Mouse (Mus musculus) kidney, postnatal 10 days (tissue): ENCODE data around the gene Dclk1.
A peak's percentile ranks its signal among the peaks of the same experiment; 100 is the strongest.

Experiments used
- DNase-seq: peaks from one replicate; pipeline ENCODE4 v3.0.0; 2021; ENCODE audit warnings: mixed read lengths

Dclk1 gene

DNA sequence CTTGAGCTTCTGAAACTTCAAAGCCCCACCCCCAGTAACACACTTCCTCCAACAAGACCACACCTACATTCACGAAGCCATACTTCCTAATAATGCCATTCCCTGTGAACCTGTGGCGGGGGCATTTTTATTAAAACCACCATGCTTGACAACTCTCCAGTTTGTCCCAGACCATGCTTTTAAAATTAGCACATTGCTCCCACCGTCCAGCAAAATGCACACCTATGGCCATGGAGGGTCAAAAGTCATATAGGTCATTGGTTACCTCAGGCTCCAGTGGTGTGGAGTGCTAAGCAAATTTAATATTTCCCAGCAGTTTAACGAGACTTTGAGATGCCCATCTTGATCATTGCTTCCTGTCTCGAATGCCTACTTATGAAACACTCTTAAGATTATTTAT is 23.9 kb downstream of the Dclk1 start:
- DNase-seq: no peak

DNA sequence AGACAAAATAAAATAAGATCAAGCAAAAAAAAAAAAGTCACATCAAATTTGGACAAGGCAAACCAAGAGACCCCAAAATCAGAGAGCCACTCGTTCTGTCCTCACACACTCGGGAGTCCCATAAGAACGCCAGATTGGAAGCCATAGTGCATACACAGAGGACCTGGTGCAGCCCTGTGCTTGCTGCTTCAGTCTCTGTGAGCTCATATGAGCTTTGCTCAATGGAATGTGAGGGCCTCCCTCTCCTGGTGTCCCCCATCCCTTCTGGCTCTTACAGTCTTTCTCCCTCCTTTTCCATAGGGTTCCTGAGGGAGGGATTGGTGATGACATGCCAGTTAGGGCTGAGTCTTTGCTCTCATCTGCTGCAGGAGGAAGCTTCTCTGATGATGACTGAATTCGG is 27.6 kb downstream of the Dclk1 start:
- no peak for DNase-seq

DNA sequence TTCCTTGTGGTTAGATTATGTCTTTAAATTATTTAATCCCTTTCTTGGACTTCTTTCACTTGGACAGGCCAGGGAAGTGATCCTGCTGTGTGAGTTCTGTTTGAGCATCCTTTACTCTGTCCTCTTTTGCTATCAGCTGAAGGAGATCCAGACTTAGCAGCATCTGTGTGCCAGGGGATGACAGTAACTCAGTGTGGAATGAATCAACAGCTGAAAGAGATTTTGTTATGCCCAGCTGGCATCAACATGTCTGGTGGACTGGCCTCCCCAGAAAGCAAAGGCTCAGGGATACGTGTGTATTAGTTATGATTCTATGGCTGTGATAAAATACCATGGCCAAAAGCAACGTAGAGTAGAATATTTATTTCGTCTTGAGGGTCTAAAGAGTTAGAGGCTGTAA is 28.2 kb downstream of the Dclk1 start:
- no peak for DNase-seq

GRCm38 (mm10) chr3:55270920-55271319 is 28.8 kb downstream of the Dclk1 start:
- DNase-seq: no peak

DNA sequence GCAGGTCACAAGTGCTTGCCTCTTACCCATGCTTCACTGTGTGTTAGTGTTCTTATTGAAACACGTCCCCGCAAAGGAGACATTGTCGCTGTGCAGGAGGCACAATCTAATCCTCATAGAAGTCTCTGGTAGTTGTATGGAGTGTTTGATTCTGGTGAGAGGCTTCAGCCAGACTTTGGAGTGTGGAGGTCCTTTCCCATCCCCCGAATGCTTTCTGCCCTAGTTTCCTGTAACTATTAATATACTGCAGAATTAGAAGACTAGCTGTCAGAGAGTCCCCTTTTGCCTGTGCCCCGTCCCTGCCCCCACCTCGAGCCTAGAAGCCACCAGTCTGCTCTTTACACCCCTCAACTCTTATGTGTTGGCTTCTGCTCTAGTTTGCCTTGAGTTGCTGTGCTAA is 30.4 kb downstream of the Dclk1 start:
- DNase-seq: no peak

GRCm38 (mm10) chr3:55276446-55276845 is 34.3 kb downstream of the Dclk1 start:
- DNase-seq: no peak

DNA sequence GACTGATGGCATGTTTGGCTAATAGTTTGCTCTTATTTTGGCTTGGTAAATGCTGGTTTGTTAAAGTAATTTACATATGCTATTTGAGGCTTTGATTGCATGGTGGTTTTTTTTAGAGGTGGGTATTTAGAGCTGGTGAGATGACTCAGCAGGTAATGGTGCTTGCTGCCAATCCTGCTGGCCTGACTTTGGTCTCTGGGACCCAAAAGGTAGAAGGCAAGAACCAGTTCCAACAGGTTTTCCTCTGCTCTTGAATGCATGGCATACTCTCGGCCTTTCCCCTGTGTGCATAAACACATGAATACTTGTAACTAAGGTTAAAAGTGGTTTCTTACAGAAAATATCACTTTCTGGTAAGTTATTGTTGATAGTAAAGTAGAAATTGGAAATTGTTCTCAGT is 34.7 kb downstream of the Dclk1 start:
- DNase-seq: no peak

DNA sequence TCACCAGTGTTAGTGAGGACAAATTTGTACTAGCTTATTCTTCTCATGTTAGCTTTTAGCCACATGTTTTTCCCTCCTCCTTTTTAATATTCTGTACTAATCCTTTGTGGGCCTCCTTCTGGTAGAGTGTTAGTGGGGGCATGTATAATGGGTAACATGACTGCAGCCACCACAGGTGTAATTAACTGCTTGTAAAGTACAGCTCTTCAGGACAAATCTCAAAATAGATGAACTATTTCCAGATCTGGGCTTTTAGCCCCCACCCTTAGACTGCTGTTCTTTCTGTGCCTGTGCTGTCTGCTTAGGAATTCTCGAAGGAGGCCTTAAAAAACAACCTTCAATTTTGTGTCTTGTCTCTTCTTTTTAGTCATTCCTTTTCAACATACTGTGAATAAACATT is 35.7 kb downstream of the Dclk1 start:
- DNase-seq: no peak

DNA sequence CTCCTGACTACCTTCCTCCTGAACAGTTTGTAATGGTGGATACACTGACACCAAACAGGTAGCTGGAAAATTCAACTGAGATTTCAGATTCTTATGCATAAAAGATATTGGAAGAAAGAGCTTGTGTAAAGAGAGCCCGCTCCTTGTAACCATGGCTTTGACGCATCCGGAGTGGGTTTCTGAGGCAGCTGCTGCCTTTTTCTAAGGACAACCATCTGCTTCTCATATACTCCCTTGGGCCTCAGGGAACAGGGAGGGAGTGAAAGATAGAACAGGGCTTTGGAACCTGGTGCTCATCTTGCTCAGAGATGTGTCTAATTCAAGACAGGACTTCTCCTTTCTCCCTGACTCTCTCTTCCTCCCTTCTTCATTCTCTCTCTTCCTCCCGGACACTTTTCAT is 37.8 kb downstream of the Dclk1 start:
- DNase-seq: no peak

GRCm38 (mm10) chr3:55280471-55280870 is 38.3 kb downstream of the Dclk1 start:
- no peak for DNase-seq

- no peak for DNase-seq
These were observed 42.1 kb downstream of the Dclk1 start for GRCm38 (mm10) chr3:55284215-55284614.

DNA sequence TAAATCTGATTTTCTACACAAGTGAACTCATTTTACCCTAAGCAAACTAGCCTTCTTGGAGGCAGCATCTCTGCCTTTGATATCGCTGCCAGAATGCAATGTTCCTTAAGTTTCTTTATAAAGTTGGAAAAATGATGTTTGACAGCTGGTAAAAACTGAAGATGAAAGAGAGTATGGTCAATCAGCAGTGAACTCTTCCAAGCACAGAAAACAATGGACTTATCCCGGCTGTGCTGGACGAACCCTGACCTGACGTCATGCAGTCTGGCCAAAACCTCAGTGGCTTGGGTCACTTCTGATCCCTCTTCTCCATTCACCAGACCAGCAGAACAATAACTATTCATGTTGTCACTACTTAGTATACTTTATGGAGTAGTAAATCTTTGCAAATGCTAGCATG is 46.6 kb downstream of the Dclk1 start:
- DNase-seq: peak; percentile 51

- DNase-seq: peak; percentile 29
These were observed 49.8 kb downstream of the Dclk1 start for GRCm38 (mm10) chr3:55291964-55292363.

DNA sequence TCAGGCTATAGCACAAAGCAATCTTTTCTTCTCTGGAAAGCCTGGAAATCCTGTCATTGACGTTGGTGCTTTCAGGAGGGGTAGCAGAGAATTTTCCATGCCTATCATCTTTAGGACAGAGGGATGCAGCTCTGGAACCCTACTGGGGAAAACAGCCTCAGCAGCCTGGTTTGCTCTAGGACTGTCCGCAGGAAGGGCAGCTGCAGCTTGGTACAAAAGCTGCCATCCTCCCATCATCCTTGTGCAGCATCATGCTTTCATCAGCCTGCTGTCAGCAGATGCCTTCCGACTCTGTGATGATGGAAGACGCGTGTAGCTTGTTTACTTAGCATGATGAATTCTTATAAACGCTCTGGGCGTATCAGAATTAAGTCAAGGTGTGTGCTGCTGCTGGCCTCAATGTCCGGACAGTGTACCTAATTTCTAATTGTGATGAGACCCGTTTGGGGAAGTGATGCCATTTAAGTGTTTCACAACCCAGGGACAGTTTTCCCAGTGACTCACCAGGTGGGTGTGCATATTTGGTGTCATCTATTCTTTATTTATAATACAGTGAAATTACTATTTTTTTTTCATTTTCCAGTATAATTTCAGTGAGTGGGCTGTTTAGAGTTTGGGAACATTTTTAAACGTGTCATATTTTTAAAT is 50.7 kb downstream of the Dclk1 start:
- no peak for DNase-seq

DNA sequence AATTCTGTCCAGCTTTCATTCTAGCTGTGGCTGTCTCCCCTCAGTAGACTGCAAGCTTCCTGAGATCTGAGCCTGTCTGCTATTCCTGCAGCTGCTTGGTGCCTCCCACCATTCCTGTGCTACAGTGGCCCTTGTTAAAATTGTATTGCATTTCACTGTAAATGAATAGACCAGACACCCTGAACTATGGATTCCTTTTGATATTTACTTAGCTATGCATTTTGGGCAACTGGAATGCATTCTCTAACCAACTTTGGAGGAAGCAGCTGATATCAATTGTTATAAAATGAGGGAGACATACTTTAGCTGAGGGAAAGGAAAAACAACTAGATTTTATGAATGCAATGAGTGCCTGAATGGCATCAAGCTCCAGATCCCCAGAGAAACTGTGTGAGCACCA is 63.5 kb downstream of the Dclk1 start:
- DNase-seq: no peak

- DNase-seq: peak; percentile 22
These were observed 65.5 kb downstream of the Dclk1 start for GRCm38 (mm10) chr3:55307553-55308177.

DNA sequence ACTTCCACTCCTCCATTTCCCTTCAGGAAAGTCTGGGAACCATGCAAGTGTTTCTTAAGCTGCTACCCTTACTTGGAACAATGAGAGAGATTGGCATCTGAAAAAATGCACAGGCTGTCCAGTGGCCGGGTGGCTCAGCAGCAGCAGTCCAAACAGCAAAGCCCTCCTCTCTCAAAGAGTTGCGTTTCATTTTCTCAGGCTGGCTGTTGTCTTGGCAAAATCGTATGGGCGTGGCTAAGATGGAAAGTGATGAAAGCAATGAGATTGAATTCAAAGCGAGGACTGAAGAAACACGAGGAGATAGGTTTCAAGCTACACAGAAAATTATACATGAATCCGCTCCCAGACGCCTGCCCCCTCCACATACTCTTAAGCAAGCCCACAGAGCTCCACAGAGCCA is 67.8 kb downstream of the Dclk1 start:
- DNase-seq: no peak

- no peak for DNase-seq
These were observed 73.7 kb downstream of the Dclk1 start for GRCm38 (mm10) chr3:55315827-55316226.

DNA sequence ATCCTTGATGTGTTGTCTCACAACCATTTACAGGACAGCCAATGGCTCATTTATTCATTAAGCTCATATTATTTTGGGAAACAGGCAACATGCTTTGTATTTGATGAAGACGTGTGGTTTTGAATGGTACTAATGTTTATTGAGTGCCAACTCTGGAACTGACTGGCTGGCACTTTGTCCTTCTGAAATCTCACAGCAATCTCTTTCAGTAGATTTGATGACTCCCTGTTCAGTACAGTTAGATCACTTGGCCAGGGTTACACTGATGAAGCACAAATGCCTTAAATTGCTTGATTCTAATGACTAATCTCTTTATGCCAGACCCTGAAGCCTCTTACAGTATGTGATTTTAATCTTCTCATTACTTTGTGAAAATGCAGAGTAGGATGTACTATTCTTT is 75.9 kb downstream of the Dclk1 start:
- no peak for DNase-seq

DNA sequence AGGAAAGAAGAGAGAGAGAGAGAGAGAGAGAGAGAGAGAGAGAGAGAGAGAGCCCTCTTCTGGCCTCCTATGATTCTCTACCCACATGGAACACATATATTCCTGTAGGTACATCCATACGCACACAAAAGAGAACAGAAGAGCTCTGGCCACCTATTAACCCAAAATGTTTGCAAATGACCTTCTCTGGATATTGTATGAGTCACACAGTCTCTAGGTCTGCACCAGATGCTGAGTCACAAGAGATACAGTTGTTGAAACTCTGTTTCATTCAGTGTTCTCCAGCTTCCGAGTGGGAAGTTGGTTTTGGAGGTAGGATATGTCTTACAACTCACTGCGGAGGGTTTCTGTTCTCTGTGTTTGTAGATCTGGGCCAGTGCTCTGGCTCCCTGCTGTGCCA is 78.4 kb downstream of the Dclk1 start:
- no peak for DNase-seq

DNA sequence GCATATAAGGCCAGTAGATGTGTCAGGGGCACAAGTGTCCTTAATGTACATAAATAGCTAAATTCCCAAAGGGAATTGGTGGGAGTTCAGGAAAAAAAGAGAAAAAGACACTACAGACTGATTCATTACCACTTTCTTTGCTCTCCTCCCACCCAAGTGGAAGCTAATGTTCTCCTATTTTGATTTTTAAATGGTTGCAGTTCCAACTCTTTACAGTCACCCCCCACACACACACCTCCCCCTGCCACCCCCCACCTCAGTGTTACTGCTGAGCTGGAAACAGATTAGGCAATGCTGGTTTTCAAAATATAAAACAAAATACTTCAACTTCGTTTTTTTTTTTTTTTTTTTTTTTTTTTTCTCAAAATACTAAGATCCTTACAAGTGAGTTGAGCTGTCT is 81.9 kb downstream of the Dclk1 start:
- no peak for DNase-seq

GRCm38 (mm10) chr3:55330496-55330895 is 88.3 kb downstream of the Dclk1 start:
- DNase-seq: no peak

GRCm38 (mm10) chr3:55331694-55332093 is 89.5 kb downstream of the Dclk1 start:
- DNase-seq: no peak

GRCm38 (mm10) chr3:55333511-55333910 is 91.3 kb downstream of the Dclk1 start:
- DNase-seq: no peak

DNA sequence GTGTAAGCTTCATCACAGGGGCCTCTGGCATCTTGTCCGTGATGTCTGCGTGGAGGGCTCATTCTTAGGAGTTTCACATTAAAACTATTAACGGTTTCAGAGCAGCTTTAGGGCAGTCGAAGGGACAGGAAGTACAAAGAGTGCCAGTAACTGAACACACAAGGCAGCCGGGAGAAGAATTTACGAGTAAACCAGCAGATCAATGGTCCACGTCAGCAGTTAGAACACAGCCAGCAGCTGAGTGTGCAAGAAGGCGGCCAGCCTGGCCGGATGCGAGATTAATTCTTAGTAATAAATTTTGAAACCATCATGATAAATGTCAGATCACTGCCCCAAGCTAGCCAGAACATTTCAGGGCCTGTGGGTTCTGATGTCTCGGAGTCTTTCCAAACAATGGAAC is 94.7 kb downstream of the Dclk1 start:
- DNase-seq: peak; percentile 76
